8 mouse cellular contexts compared by ENCODE assay signal in the genomic region with DNA sequence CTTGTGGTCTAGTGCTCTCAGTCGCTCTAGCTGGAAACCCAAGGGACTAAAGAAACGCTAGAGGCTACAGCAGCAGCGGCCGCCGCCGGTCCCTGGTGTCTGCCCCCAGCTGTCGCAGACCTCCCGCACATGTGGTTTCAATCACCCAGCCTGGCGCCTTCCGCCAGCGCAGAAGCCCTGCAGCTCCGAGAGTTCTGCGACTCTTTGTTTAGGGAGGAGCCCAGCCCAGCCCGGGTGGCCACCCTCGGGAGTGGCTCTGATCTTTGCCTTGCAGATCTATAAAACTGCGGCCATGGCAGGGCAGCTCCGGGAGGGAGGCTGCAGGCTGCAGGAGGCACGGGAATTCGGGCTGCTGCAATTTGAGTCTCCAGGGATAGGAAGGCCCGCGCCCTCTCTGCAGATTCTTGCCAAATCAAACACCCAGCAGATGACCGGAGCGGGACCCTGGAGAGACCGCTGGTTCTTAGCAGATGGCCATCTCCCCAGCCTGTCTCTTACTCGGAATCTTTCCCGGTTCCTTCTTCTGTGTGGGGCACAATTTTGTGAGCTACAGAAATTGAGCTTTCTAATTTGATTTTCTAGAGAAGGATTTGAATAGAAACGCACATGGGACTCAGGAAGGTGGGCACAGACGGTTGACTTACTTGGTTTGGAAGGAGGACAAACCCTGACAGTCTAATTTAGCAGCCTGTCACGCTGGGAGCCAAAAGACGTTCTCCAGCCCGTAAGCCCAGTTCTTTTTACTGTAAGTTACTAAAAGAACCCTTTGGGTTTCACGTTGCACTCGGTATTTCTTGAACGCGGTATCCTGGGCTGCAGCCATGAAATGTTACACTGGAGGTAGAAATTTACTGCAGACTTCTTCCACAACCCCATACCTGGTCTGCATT. TPM values are rescaled to one million over a fixed set of nuclear protein-coding genes. Genes with fewer than 3 reads are reported as not detected.
A peak's percentile ranks its signal among the peaks of the same experiment; 100 is the strongest.
DNase-seq lines count a peak whose midpoint lies in the region; ATAC-seq and TF ChIP-seq lines count a peak whose summit lies in the region.

No protein-coding gene starts in this region.

- dilution Hi-C loops in CH12.LX (cut with MboI; ENCODE audit: extremely low pct_ligation_motif_present, extremely low pct_unique_long_range_greater_than_20kb, low sequenced_read_pairs), result no loop called here

- no peak overlapping the region for H3K4me3 ChIP-seq in CH12.LX (replicated peaks in 1 of 3; ENCODE audit: low read depth in 2 of 3, low read length in 2 of 3, poor library complexity in 1 of 3)
- peak overlapping the region; percentile 42 for H3K4me3 ChIP-seq in embryonic facial prominence, embryonic 13.5 days
- peak overlapping the region; percentile 55 for H3K4me3 ChIP-seq in heart, embryonic 13.5 days
- H3K4me3 ChIP-seq in kidney, embryonic 15.5 days (replicated peaks), result peak overlapping the region; percentile 39
- H3K4me3 ChIP-seq in neural tube, embryonic 14.5 days (ENCODE audit: low read depth, low read length), result peak overlapping the region; percentile 31

- WGBS in embryonic facial prominence, embryonic 13.5 days, result 0% methylated on average over 35 of the region's 35 CpGs
- WGBS in heart, embryonic 13.5 days, result under 1% methylated on average over 35 of the region's 35 CpGs
- WGBS in kidney, embryonic 15.5 days, result under 1% methylated on average over 35 of the region's 35 CpGs
- WGBS in neural tube, embryonic 14.5 days, result under 1% methylated on average over 35 of the region's 35 CpGs

- TF ChIP-seq CTCF in CH12.LX (conservative IDR thresholded peaks at IDR 0.05 in 1 of 2, IDR thresholded peaks at IDR 0.05 in 1 of 2; ENCODE audit: low read depth in 2 of 2, low read length in 2 of 2), result no peak

- H3K36me3 ChIP-seq in CH12.LX (replicated peaks in 1 of 2; ENCODE audit: control insufficient read depth in 1 of 2, insufficient read depth in 1 of 2, low read length in 1 of 2), result no peaks in the 10 kb centered on the region
- no peaks in the 10 kb centered on the region for H3K36me3 ChIP-seq in embryonic facial prominence, embryonic 13.5 days
- H3K36me3 ChIP-seq in heart, embryonic 13.5 days, result no peaks in the 10 kb centered on the region
- no peaks in the 10 kb centered on the region for H3K36me3 ChIP-seq in kidney, embryonic 15.5 days
- H3K36me3 ChIP-seq in neural tube, embryonic 14.5 days (ENCODE audit: control insufficient read depth, insufficient read depth, low read length), result no peaks in the 10 kb centered on the region

- peaks cover 0 to 12% of the 10 kb centered on the region in 2 experiments; a peak in 2 of 4 replicates for H3K4me1 ChIP-seq in CH12.LX (ENCODE audit: control insufficient read depth in 1 of 2, insufficient read depth in 2 of 2)
- peaks cover 35% of the 10 kb centered on the region for H3K4me1 ChIP-seq in embryonic facial prominence, embryonic 13.5 days
- peaks cover 19% of the 10 kb centered on the region for H3K4me1 ChIP-seq in heart, embryonic 13.5 days
- H3K4me1 ChIP-seq in kidney, embryonic 15.5 days, result peaks cover 39% of the 10 kb centered on the region
- peaks cover 8% of the 10 kb centered on the region for H3K4me1 ChIP-seq in neural tube, embryonic 14.5 days (ENCODE audit: control insufficient read depth, insufficient read depth, low read length)

- H3K27ac ChIP-seq in CH12.LX (ENCODE audit: insufficient read depth, low read depth), result no peak overlapping the region
- H3K27ac ChIP-seq in embryonic facial prominence, embryonic 13.5 days, result peak overlapping the region; percentile 97
- peak overlapping the region; percentile 85 for H3K27ac ChIP-seq in heart, embryonic 13.5 days (replicated peaks)
- peak overlapping the region; percentile 94 for H3K27ac ChIP-seq in kidney, embryonic 15.5 days
- peak overlapping the region; percentile 74 for H3K27ac ChIP-seq in neural tube, embryonic 14.5 days (ENCODE audit: low read depth, low read length)

- H3K27me3 ChIP-seq in CH12.LX (replicated peaks), result peaks cover 32% of the 10 kb centered on the region
- H3K27me3 ChIP-seq in embryonic facial prominence, embryonic 13.5 days, result no peaks in the 10 kb centered on the region
- no peaks in the 10 kb centered on the region for H3K27me3 ChIP-seq in heart, embryonic 13.5 days (replicated peaks)
- H3K27me3 ChIP-seq in kidney, embryonic 15.5 days, result no peaks in the 10 kb centered on the region
- no peaks in the 10 kb centered on the region for H3K27me3 ChIP-seq in neural tube, embryonic 14.5 days (ENCODE audit: control insufficient read depth, insufficient read depth, low read length)

- peak; percentile 52; the same call in 1 of the 2 replicates for ATAC-seq in embryonic facial prominence, embryonic 13.5 days (ENCODE audit: insufficient number of reproducible peaks, insufficient read depth, low FRiP score, low TSS enrichment, low read depth)
- ATAC-seq in heart, embryonic 13.5 days (ENCODE audit: extremely low read depth, insufficient number of reproducible peaks, low FRiP score, low TSS enrichment), result no peak
- peak; percentile 94 for ATAC-seq in kidney, embryonic 15.5 days (replicated peaks; ENCODE audit: low FRiP score)
- peak; percentile 74 for ATAC-seq in neural tube, embryonic 14.5 days (ENCODE audit: low read depth)

- no peak overlapping the region for H3K9ac ChIP-seq in CH12.LX (ENCODE audit: insufficient read depth, low read depth)
- peak overlapping the region; percentile 75 for H3K9ac ChIP-seq in embryonic facial prominence, embryonic 13.5 days
- peak overlapping the region; percentile 78 for H3K9ac ChIP-seq in heart, embryonic 13.5 days
- peak overlapping the region; percentile 37 for H3K9ac ChIP-seq in kidney, embryonic 15.5 days
- peak overlapping the region; percentile 52 for H3K9ac ChIP-seq in neural tube, embryonic 14.5 days (replicated peaks; ENCODE audit: low read depth, low read length)

- peak; percentile 56 for DNase-seq in CH12.LX (ENCODE audit: extremely low read depth)
- peak; percentile 10 to 48 for DNase-seq in adrenal gland, postnatal 4 days (ENCODE audit: low spot score in 2 of 2)
- peak; percentile 46 to 50 for DNase-seq in lung, adult 18-20 months
- DNase-seq in testis, postnatal 14 days (ENCODE audit: low spot score), result peak; percentile 38

- TF ChIP-seq EP300 in CH12.LX (IDR thresholded peaks at IDR 0.05; ENCODE audit: low read length), result 0 out of 2 replicates have a peak, but pooled peaks have one; percentile 1

- H3K4me2 ChIP-seq in CH12.LX (ENCODE audit: insufficient read depth, low read depth, poor library complexity, severe bottlenecking), result peak overlapping the region; percentile 69; the same call in 1 of the 2 replicates
- peak overlapping the region; percentile 73 for H3K4me2 ChIP-seq in embryonic facial prominence, embryonic 13.5 days
- peak overlapping the region; percentile 76 for H3K4me2 ChIP-seq in heart, embryonic 13.5 days
- H3K4me2 ChIP-seq in kidney, embryonic 15.5 days, result peak overlapping the region; percentile 69
- H3K4me2 ChIP-seq in neural tube, embryonic 14.5 days (ENCODE audit: low read depth, low read length), result peak overlapping the region; percentile 70

- peaks cover 3% of the 10 kb centered on the region for H3K9me3 ChIP-seq in CH12.LX (replicated peaks; ENCODE audit: low read length)
- H3K9me3 ChIP-seq in embryonic facial prominence, embryonic 13.5 days, result no peaks in the 10 kb centered on the region
- no peaks in the 10 kb centered on the region for H3K9me3 ChIP-seq in heart, embryonic 13.5 days
- H3K9me3 ChIP-seq in kidney, embryonic 15.5 days (replicated peaks), result no peaks in the 10 kb centered on the region
- no peaks in the 10 kb centered on the region for H3K9me3 ChIP-seq in neural tube, embryonic 14.5 days (ENCODE audit: control insufficient read depth, low read length)

- TF ChIP-seq POLR2A in CH12.LX (IDR thresholded peaks at IDR 0.05; ENCODE audit: low read depth, low read length), result no peak

- in situ Hi-C loops in CH12.LX (cut with MboI; ENCODE audit: low pct_ligation_motif_present, low pct_unique_long_range_greater_than_20kb, low sequenced_read_pairs), result no loop called here

- H3K79me2 ChIP-seq in CH12.LX (replicated peaks; ENCODE audit: control insufficient read depth, extremely low read depth, insufficient read depth, poor library complexity, severe bottlenecking), result no peaks in the 10 kb centered on the region

- no peak for TF ChIP-seq RAD21 in CH12.LX (IDR thresholded peaks at IDR 0.05; ENCODE audit: low read depth, low read length)

TF ChIP-seq in CH12.LX, 34 proteins besides CTCF, POLR2A, EP300 and RAD21:
- TF ChIP-seq BHLHE40 (IDR thresholded peaks at IDR 0.05; ENCODE audit: low read depth, low read length) (peak; percentile 46), ETS1 (conservative IDR thresholded peaks at IDR 0.05; ENCODE audit: low read depth, low read length) (peak; percentile 51; the same call in 1 of the 2 replicates), KAT2A (IDR thresholded peaks at IDR 0.05; ENCODE audit: insufficient replicate concordance, low read length) (no peak), TCF12 (IDR thresholded peaks at IDR 0.05; ENCODE audit: low read depth, low read length) (peak; percentile 25; the same call in 1 of the 2 replicates), JUND (conservative IDR thresholded peaks at IDR 0.05; ENCODE audit: low read depth, low read length) (no peak)

RNA-seq across cellular contexts. Expression of a gene that starts 45.2 kb away (rescaled TPM):
- not detected in 2 replicates for total RNA-seq in CH12.LX (2012; rRNA removed)
- not detected in 2 replicates for total RNA-seq in CH12.LX (2014; rRNA removed)
- polyA plus RNA-seq in CH12.LX (2012; ENCODE audit: insufficient read length, low read depth), result not detected in 2 replicates
- total RNA-seq in adrenal gland, postnatal 4 days (2021), result 10 to 100 TPM; 13.0 to 16.6 TPM
- 55.9 and 56.5 TPM in 2 replicates for polyA plus RNA-seq in embryonic facial prominence, embryonic 13.5 days (2015; fragmentation: Nextera tagmentation; extraction: Ambion mirVana)
- 8.4 and 9.4 TPM in 2 replicates for polyA plus RNA-seq in heart, embryonic 13.5 days (2015; fragmentation: Nextera tagmentation; extraction: Ambion mirVana)
- 26.7 and 29.9 TPM in 2 replicates for polyA plus RNA-seq in kidney, embryonic 15.5 days (2015; fragmentation: Nextera tagmentation; extraction: Ambion mirVana)
- 59.2 and 62.0 TPM in 2 replicates for polyA plus RNA-seq in neural tube, embryonic 14.5 days (2014; fragmentation: Nextera tagmentation; extraction: Ambion mirVana)

Comparison
In these comparisons a context has a peak if more than half of its experiments do, and no peak if none do; other contexts are left out.
1. H3K4me3 ChIP-seq: peak in embryonic facial prominence, embryonic 13.5 days (single experiment), heart, embryonic 13.5 days (single experiment), kidney, embryonic 15.5 days (single experiment) and neural tube, embryonic 14.5 days (single experiment); none in CH12.LX (0 of 3).
2. Peak in every context shown above with its lines, with median percentiles within 50 percentile points of each other: DNase-seq and H3K4me2 ChIP-seq.